Mouse (Mus musculus) limb, embryonic 11.5 days (tissue): ENCODE results near the gene Cth. TPM values are rescaled to one million over a fixed set of nuclear protein-coding genes. Genes with fewer than 3 reads are reported as not detected.

Experiments used
- ATAC-seq: fragments of 200-750 bp; cut with Nextera tagmentation; 2 replicates; pipeline ENCODE4 v1.8.0; 2017; ENCODE audit warnings: low read depth; ENCODE audit not compliant: insufficient number of reproducible peaks, low FRiP score, low TSS enrichment
- DNase-seq: peaks from one replicate; pipeline ENCODE4 v3.0.0-alpha.2; 2015; ENCODE audit warnings: low spot score
- H3K27ac ChIP-seq: fragments of 300-500 bp; sonication (generic); replicated peaks from 2 replicates; pipeline ENCODE4 v1.5.1; 2014; ENCODE audit warnings: low read depth, mild to moderate bottlenecking, low read length
- H3K27me3 ChIP-seq: fragments of 300-500 bp; sonication (generic); 2 replicates; pipeline ENCODE4 v1.6.1; 2014; ENCODE audit warnings: mild to moderate bottlenecking, low read length, mixed read lengths; ENCODE audit not compliant: control insufficient read depth, insufficient read depth
- H3K36me3 ChIP-seq: fragments of 300-500 bp; sonication (generic); 2 replicates; pipeline ENCODE4 v1.6.1; 2014; ENCODE audit warnings: mild to moderate bottlenecking, low read length, moderate library complexity, mixed read lengths; ENCODE audit not compliant: control insufficient read depth, insufficient read depth
- H3K4me1 ChIP-seq: fragments of 300-500 bp; sonication (generic); 2 replicates; pipeline ENCODE4 v1.6.1; 2014; ENCODE audit warnings: low read length, mixed read lengths; ENCODE audit not compliant: control insufficient read depth, insufficient read depth
- H3K4me2 ChIP-seq: fragments of 300-500 bp; sonication (generic); 2 replicates; pipeline ENCODE4 v1.6.1; 2014; ENCODE audit warnings: low read depth, mild to moderate bottlenecking, moderate library complexity; ENCODE audit not compliant: severe bottlenecking
- H3K4me3 ChIP-seq: fragments of 300-500 bp; sonication (generic); 2 replicates; pipeline ENCODE4 v1.5.1; 2014; ENCODE audit warnings: low read depth, low read length
- H3K9ac ChIP-seq: fragments of 300-500 bp; sonication (generic); 2 replicates; pipeline ENCODE4 v1.6.1; 2014; ENCODE audit warnings: mild to moderate bottlenecking, low read length
- H3K9me3 ChIP-seq: fragments of 300-500 bp; sonication (generic); 2 replicates; pipeline ENCODE4 v1.6.1; 2016; ENCODE audit warnings: low read length; ENCODE audit not compliant: control insufficient read depth
- WGBS: fragments of 180-500 bp; shearing (Covaris S2); extraction: QIAGEN DNeasy Blood & Tissue Kit; methylation state at CpG from one replicate; pipeline ENCODE4 v1.1.7; 2014; 5-methylcytosine and 5-hydroxymethylcytosine counted together
- polyA plus RNA-seq: library from polyadenylated mRNA; unstranded; fragments of >200 nt; fragmentation: Nextera tagmentation; extraction: Ambion mirVana; gene quantifications from 2 replicates; pipeline ENCODE4 v1.2.1, GENCODE M21; 2014

Cth gene
- polyA plus RNA-seq, 1 experiment from 2014 or later = 26.0 TPM

DNA sequence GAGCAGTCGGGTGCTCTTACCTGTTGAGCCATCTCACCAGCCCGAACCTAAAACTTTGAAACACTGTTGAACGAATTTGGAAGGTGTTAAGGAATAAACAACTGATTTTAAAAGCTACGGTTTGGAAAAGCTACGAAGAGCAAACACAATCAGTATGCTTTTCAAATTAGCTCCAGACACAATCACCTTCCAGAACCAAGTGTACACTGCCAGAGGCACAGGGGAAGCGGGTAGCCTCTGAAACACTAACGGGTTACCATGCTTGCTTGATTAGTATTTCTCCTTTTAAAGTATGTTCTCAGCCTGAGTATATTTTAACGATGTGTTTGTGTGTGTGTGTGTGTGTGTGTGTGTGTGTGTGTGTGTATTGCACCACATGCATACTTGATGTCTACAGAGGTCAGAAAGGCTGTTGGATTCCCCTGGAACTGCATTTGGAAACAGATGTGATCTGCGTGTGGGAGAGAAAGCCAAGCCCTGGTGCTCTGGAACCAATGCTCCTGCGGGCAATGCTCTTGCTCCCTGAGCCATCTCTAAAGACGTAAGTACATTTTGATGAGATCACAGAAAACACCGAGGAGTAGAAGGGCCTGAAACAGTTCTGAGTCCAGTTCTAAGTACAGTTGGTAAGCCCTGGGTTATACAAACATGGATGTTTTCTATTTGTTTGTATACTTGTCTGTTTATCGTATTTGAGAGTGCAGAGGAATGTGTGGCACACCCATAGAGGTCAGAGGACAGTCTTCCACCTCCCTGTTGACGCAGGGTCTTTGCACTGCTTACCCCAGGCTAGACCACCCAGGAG is 1.0 kb upstream of the Cth start:
- no peak for ATAC-seq
- Histone ChIP-seq H3K27me3 (no peaks in the 10 kb centered on the region), H3K4me3 (no peak overlapping the region), H3K27ac (no peak overlapping the region), H3K9ac (no peak overlapping the region), H3K36me3 (no peaks in the 10 kb centered on the region), H3K4me2 (no peak overlapping the region), H3K4me1 (no peaks in the 10 kb centered on the region), H3K9me3 (no peaks in the 10 kb centered on the region)
- DNase-seq = peak; percentile 24
- 63% methylated on average over 14 of the region's 14 CpGs for whole genome bisulfite sequencing

- WGBS = 87% methylated on average over 3 of the region's 3 CpGs
- ATAC-seq (no peak), DNase-seq (no peak)
- Histone ChIP-seq H3K9ac (no peak overlapping the region), H3K27me3 (no peaks in the 10 kb centered on the region), H3K4me2 (no peak overlapping the region), H3K4me3 (no peak overlapping the region), H3K36me3 (no peaks in the 10 kb centered on the region), H3K27ac (no peak overlapping the region), H3K4me1 (no peaks in the 10 kb centered on the region), H3K9me3 (no peaks in the 10 kb centered on the region)
These were observed 1.5 kb downstream of the Cth start for GRCm38 (mm10) chr3:157923268-157923835.

GRCm38 (mm10) chr3:157921376-157921775 is 3.5 kb downstream of the Cth start:
- 96% methylated on average over 2 of the region's 2 CpGs for WGBS
- ATAC-seq (no peak), DNase-seq (no peak)
- Histone ChIP-seq H3K27ac (no peak overlapping the region), H3K4me3 (no peak overlapping the region), H3K36me3 (no peaks in the 10 kb centered on the region), H3K4me2 (no peak overlapping the region), H3K9ac (no peak overlapping the region), H3K4me1 (no peaks in the 10 kb centered on the region), H3K27me3 (no peaks in the 10 kb centered on the region), H3K9me3 (no peaks in the 10 kb centered on the region)

DNA sequence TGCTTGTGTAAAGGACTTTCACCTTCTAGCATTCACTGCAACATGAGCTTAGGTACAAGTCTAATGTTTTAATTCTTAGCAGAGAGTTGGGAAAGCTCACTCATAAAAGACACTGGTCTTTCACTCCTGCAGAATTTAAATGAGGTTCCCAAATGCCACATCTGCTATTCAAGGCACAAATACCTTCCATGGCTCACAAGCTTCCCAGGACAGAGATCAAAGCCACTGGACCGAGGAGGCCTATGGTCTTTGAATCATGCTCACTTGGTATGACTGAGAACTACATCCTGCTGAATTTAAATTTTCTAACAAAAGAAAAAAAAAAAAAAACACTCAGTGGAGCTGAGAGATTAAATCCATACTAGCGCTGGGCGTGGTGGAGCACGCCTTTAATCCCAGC is 8.5 kb downstream of the Cth start:
- ATAC-seq (no peak), DNase-seq (no peak)
- no peaks in the 10 kb centered on the region for H3K9me3 ChIP-seq

GRCm38 (mm10) chr3:157912155-157912554 is 12.7 kb downstream of the Cth start:
- no peak overlapping the region for H3K9ac ChIP-seq
- 76% methylated on average over 2 of the region's 2 CpGs for WGBS
- H3K4me2 ChIP-seq = no peak overlapping the region
- no peak for ATAC-seq
- no peak overlapping the region for H3K27ac ChIP-seq
- H3K9me3 ChIP-seq = no peaks in the 10 kb centered on the region
- H3K4me3 ChIP-seq = no peak overlapping the region
- no peaks in the 10 kb centered on the region for H3K36me3 ChIP-seq
- no peaks in the 10 kb centered on the region for H3K27me3 ChIP-seq
- no peaks in the 10 kb centered on the region for H3K4me1 ChIP-seq
- no peak for DNase-seq

More for the DNA sequence above, 8.5 kb downstream of the Cth start:
- Histone ChIP-seq H3K27me3 (no peaks in the 10 kb centered on the region), H3K36me3 (no peaks in the 10 kb centered on the region), H3K4me2 (no peak overlapping the region), H3K9ac (no peak overlapping the region), H3K27ac (no peak overlapping the region), H3K4me1 (no peaks in the 10 kb centered on the region), H3K4me3 (no peak overlapping the region)
- WGBS = 93% methylated on average over 4 of the region's 4 CpGs

DNA sequence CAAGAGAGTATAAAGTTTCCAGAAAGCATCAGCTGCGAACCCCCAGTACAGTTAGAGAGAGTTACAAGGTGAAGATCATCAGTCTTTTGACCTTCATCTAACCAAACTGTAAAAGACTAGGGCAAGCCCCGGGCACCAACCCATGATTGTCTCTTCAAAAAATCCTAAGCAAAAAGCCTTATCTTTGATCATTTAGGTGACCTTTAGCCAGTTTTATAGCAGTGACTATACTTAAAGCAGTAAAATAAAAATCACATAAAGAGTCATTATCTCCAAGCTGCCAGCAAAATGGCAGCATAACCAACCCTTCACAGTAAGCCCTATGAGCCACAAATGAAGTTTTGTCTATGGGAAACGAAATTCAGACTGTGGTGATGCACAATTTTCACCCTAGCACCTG is 14.6 kb downstream of the Cth start:
- no peaks in the 10 kb centered on the region for H3K9me3 ChIP-seq
- no peaks in the 10 kb centered on the region for H3K27me3 ChIP-seq
- no peak for DNase-seq
- no peaks in the 10 kb centered on the region for H3K36me3 ChIP-seq
- no peak overlapping the region for H3K9ac ChIP-seq
- H3K4me3 ChIP-seq = no peak overlapping the region
- no peak overlapping the region for H3K27ac ChIP-seq
- ATAC-seq = no peak
- 76% methylated on average over 3 of the region's 3 CpGs for WGBS
- H3K4me1 ChIP-seq = no peaks in the 10 kb centered on the region
- no peak overlapping the region for H3K4me2 ChIP-seq

- DNase-seq (no peak), ATAC-seq (no peak)
- H3K4me1 ChIP-seq = no peaks in the 10 kb centered on the region
- H3K9me3 ChIP-seq = no peaks in the 10 kb centered on the region
- WGBS = 83% methylated on average over 3 of the region's 3 CpGs
- no peak overlapping the region for H3K4me3 ChIP-seq
- H3K4me2 ChIP-seq = no peak overlapping the region
- H3K36me3 ChIP-seq = no peaks in the 10 kb centered on the region
- no peak overlapping the region for H3K27ac ChIP-seq
- no peaks in the 10 kb centered on the region for H3K27me3 ChIP-seq
- no peak overlapping the region for H3K9ac ChIP-seq
These were observed 16.7 kb downstream of the Cth start for GRCm38 (mm10) chr3:157908166-157908565.

GRCm38 (mm10) chr3:157901721-157902120 is 23.2 kb downstream of the Cth start:
- no peaks in the 10 kb centered on the region for H3K36me3 ChIP-seq
- H3K4me1 ChIP-seq = no peaks in the 10 kb centered on the region
- ATAC-seq = no peak
- H3K4me3 ChIP-seq = no peak overlapping the region
- no peak overlapping the region for H3K4me2 ChIP-seq
- no peaks in the 10 kb centered on the region for H3K27me3 ChIP-seq
- no peak overlapping the region for H3K9ac ChIP-seq
- no peaks in the 10 kb centered on the region for H3K9me3 ChIP-seq
- 92% methylated on average over 5 of the region's 5 CpGs for WGBS
- no peak for DNase-seq
- no peak overlapping the region for H3K27ac ChIP-seq
